Mouse (Mus musculus): ENCODE measurements around the gene 9930021J03Rik. TPM values are rescaled to one million over a fixed set of nuclear protein-coding genes. Genes with fewer than 3 reads are reported as not detected.

Gene 9930021J03Rik
- polyA plus RNA-seq, 1 experiment from 2014 or later: 7.1 TPM

- Histone ChIP-seq H3K27ac (ENCODE audit: low read depth) (no peak overlapping the region), H3K36me3 (ENCODE audit: insufficient read depth) (no peaks in the 10 kb centered on the region), H3K4me2 (no peak overlapping the region), H3K4me1 (ENCODE audit: insufficient read depth) (no peaks in the 10 kb centered on the region), H3K4me3 (ENCODE audit: low read depth, low read length) (no peak overlapping the region), H3K9ac (no peak overlapping the region), H3K27me3 (ENCODE audit: insufficient read depth, low read length) (no peaks in the 10 kb centered on the region), H3K9me3 (ENCODE audit: low read depth, low read length) (no peaks in the 10 kb centered on the region)
- DNase-seq: peak; percentile 75
- peak; percentile 81 for TF ChIP-seq CTCF (IDR thresholded peaks at IDR 0.05; ENCODE audit: low read depth)
- ATAC-seq (ENCODE audit: insufficient read depth): peak; percentile 82
- WGBS: 71% methylated on average over 1 of the region's 1 CpGs
Observed at GRCm38 (mm10) chr19:29826686-29827085, 20.9 kb upstream of the 9930021J03Rik start.

GRCm38 (mm10) chr19:29825003-29825402 lies 19.2 kb upstream of the 9930021J03Rik start:
- no peaks in the 10 kb centered on the region for H3K27me3 ChIP-seq (ENCODE audit: insufficient read depth, low read length)
- H3K9me3 ChIP-seq (ENCODE audit: low read depth, low read length): no peaks in the 10 kb centered on the region
- 27% methylated on average over 2 of the region's 2 CpGs for WGBS
- ATAC-seq (ENCODE audit: insufficient read depth) (no peak), DNase-seq (no peak)
- H3K4me1 ChIP-seq (ENCODE audit: insufficient read depth): no peaks in the 10 kb centered on the region
- no peak overlapping the region for H3K4me2 ChIP-seq
- TF ChIP-seq CTCF (IDR thresholded peaks at IDR 0.05; ENCODE audit: low read depth): no peak
- no peak overlapping the region for H3K27ac ChIP-seq (ENCODE audit: low read depth)
- no peaks in the 10 kb centered on the region for H3K36me3 ChIP-seq (ENCODE audit: insufficient read depth)
- H3K9ac ChIP-seq: no peak overlapping the region
- H3K4me3 ChIP-seq (ENCODE audit: low read depth, low read length): no peak overlapping the region

- TF ChIP-seq CTCF (IDR thresholded peaks at IDR 0.05; ENCODE audit: low read depth): peak; percentile 78
- Histone ChIP-seq H3K4me2 (no peak overlapping the region), H3K27me3 (ENCODE audit: insufficient read depth, low read length) (no peaks in the 10 kb centered on the region), H3K9ac (no peak overlapping the region), H3K36me3 (ENCODE audit: insufficient read depth) (no peaks in the 10 kb centered on the region), H3K27ac (ENCODE audit: low read depth) (no peak overlapping the region), H3K4me1 (ENCODE audit: insufficient read depth) (no peaks in the 10 kb centered on the region), H3K4me3 (ENCODE audit: low read depth, low read length) (no peak overlapping the region), H3K9me3 (ENCODE audit: low read depth, low read length) (no peaks in the 10 kb centered on the region)
- ATAC-seq (ENCODE audit: insufficient read depth): no peak
- 50% methylated on average over 6 of the region's 6 CpGs for WGBS
- peak; percentile 77 for DNase-seq
Observed at GRCm38 (mm10) chr19:29824034-29824700, 18.4 kb upstream of the 9930021J03Rik start.

- 62% methylated on average over 12 of the region's 12 CpGs for WGBS
- no peak overlapping the region for H3K27ac ChIP-seq (ENCODE audit: low read depth)
Observed at GRCm38 (mm10) chr19:29823456-29824010, 17.7 kb upstream of the 9930021J03Rik start.

GRCm38 (mm10) chr19:29820966-29821365 lies 15.2 kb upstream of the 9930021J03Rik start:
- peak; percentile 61 for TF ChIP-seq CTCF (IDR thresholded peaks at IDR 0.05; ENCODE audit: low read depth)
- no peak overlapping the region for H3K4me2 ChIP-seq
- no peak for ATAC-seq (ENCODE audit: insufficient read depth)

More at GRCm38 (mm10) chr19:29823456-29824010, 17.7 kb upstream of the 9930021J03Rik start:
- no peaks in the 10 kb centered on the region for H3K4me1 ChIP-seq (ENCODE audit: insufficient read depth)
- DNase-seq: no peak
- no peak overlapping the region for H3K4me3 ChIP-seq (ENCODE audit: low read depth, low read length)
- no peak overlapping the region for H3K4me2 ChIP-seq
- no peak for ATAC-seq (ENCODE audit: insufficient read depth)
- H3K9ac ChIP-seq: no peak overlapping the region
- no peaks in the 10 kb centered on the region for H3K36me3 ChIP-seq (ENCODE audit: insufficient read depth)
- H3K9me3 ChIP-seq (ENCODE audit: low read depth, low read length): no peaks in the 10 kb centered on the region
- no peak for TF ChIP-seq CTCF (IDR thresholded peaks at IDR 0.05; ENCODE audit: low read depth)
- H3K27me3 ChIP-seq (ENCODE audit: insufficient read depth, low read length): no peaks in the 10 kb centered on the region

GRCm38 (mm10) chr19:29812581-29813460 lies 7.0 kb upstream of the 9930021J03Rik start, which contains the start of gene Ranbp6:
Ranbp6 (minus strand) TSS chr19:29812974.
- H3K27ac ChIP-seq (ENCODE audit: low read depth): no peak within 1 kb of the TSS
- H3K4me1 ChIP-seq (ENCODE audit: insufficient read depth): peaks cover 6% of the 10 kb centered on the region
- TF ChIP-seq CTCF (IDR thresholded peaks at IDR 0.05; ENCODE audit: low read depth): no peak
- ATAC-seq (ENCODE audit: insufficient read depth): peak; percentile 96
- no peaks in the 10 kb centered on the region for H3K9me3 ChIP-seq (ENCODE audit: low read depth, low read length)
- H3K9ac ChIP-seq: peak within 1 kb of the TSS; percentile 63
- peak; percentile 94 for DNase-seq
- peak within 1 kb of the TSS; percentile 62 for H3K4me3 ChIP-seq (ENCODE audit: low read depth, low read length)
- peak within 1 kb of the TSS; percentile 88 for H3K4me2 ChIP-seq
- WGBS: 1% methylated on average over 47 of the region's 47 CpGs
- peaks cover 19% of the 10 kb centered on the region for H3K36me3 ChIP-seq (ENCODE audit: insufficient read depth)
- 0 out of 2 replicates have a peak, but pooled peaks cover 2% of the 10 kb centered on the region for H3K27me3 ChIP-seq (ENCODE audit: insufficient read depth, low read length)

More at GRCm38 (mm10) chr19:29820966-29821365, 15.2 kb upstream of the 9930021J03Rik start:
- H3K4me3 ChIP-seq (ENCODE audit: low read depth, low read length): no peak overlapping the region
- no peaks in the 10 kb centered on the region for H3K36me3 ChIP-seq (ENCODE audit: insufficient read depth)
- H3K27me3 ChIP-seq (ENCODE audit: insufficient read depth, low read length): 0 out of 2 replicates have a peak, but pooled peaks cover 2% of the 10 kb centered on the region
- DNase-seq: peak; percentile 85
- H3K9ac ChIP-seq: no peak overlapping the region
- H3K9me3 ChIP-seq (ENCODE audit: low read depth, low read length): no peaks in the 10 kb centered on the region
- H3K4me1 ChIP-seq (ENCODE audit: insufficient read depth): no peaks in the 10 kb centered on the region
- no peak overlapping the region for H3K27ac ChIP-seq (ENCODE audit: low read depth)

GRCm38 (mm10) chr19:29810022-29810421 lies 4.2 kb upstream of the 9930021J03Rik start:
- ATAC-seq (ENCODE audit: insufficient read depth): no peak
- WGBS: 94% methylated on average over 5 of the region's 5 CpGs
- no peak overlapping the region for H3K27ac ChIP-seq (ENCODE audit: low read depth)

More at GRCm38 (mm10) chr19:29810022-29810421, 4.2 kb upstream of the 9930021J03Rik start:
- Histone ChIP-seq H3K36me3 (ENCODE audit: insufficient read depth) (peaks cover 19% of the 10 kb centered on the region), H3K4me3 (ENCODE audit: low read depth, low read length) (no peak overlapping the region), H3K4me2 (no peak overlapping the region), H3K27me3 (ENCODE audit: insufficient read depth, low read length) (no peaks in the 10 kb centered on the region), H3K9ac (no peak overlapping the region), H3K9me3 (ENCODE audit: low read depth, low read length) (no peaks in the 10 kb centered on the region), H3K4me1 (ENCODE audit: insufficient read depth) (peaks cover 6% of the 10 kb centered on the region)
- no peak for TF ChIP-seq CTCF (IDR thresholded peaks at IDR 0.05; ENCODE audit: low read depth)
- DNase-seq: no peak
